Mouse (Mus musculus) bone marrow, adult 2 months (tissue): Measurements from ENCODE around the gene 4933424G06Rik.

Experiments used
- CTCF ChIP-seq: fragments of 200-500 bp; IDR thresholded peaks from 2 replicates; pipeline ENCODE4 v1.5.1; 2011; ENCODE audit warnings: low read length, control low read depth; ENCODE audit not compliant: control insufficient read depth, insufficient read depth
- POLR2A ChIP-seq: fragments of 200-500 bp; IDR thresholded peaks from 2 replicates; pipeline ENCODE4 v1.6.1; 2011; ENCODE audit warnings: low read depth, mild to moderate bottlenecking, control low read depth, low read length, borderline replicate concordance; ENCODE audit not compliant: control insufficient read depth

GRCm38 (mm10) chr1:36785238-36785641 lies 75.3 kb downstream of the 4933424G06Rik start:
- no peak for TF ChIP-seq CTCF
- TF ChIP-seq POLR2A: no peak
